Mouse (Mus musculus): ENCODE data around the gene Crocc.
A peak's percentile ranks its signal among the peaks of the same experiment; 100 is the strongest.

The Crocc gene

GRCm38 (mm10) chr4:140986711-140987395 is 73.5 kb downstream of the Crocc start, which contains the start of gene Atp13a2:
Atp13a2 (plus strand) TSS chr4:140986873.
- peak; percentile 90 for DNase-seq (ENCODE audit: low spot score)

GRCm38 (mm10) chr4:140986024-140986710 is 74.2 kb downstream of the Crocc start:
- no peak for DNase-seq (ENCODE audit: low spot score)

GRCm38 (mm10) chr4:140984544-140984943 is 75.8 kb downstream of the Crocc start:
- no peak for DNase-seq (ENCODE audit: low spot score)

- DNase-seq (ENCODE audit: low spot score): peak; percentile 80
Measured at GRCm38 (mm10) chr4:140983442-140983841, 76.9 kb downstream of the Crocc start.

GRCm38 (mm10) chr4:140982808-140983207 is 77.5 kb downstream of the Crocc start:
- no peak for DNase-seq (ENCODE audit: low spot score)

- no peak for DNase-seq (ENCODE audit: low spot score)
Measured at GRCm38 (mm10) chr4:140981605-140982004, 78.7 kb downstream of the Crocc start.

GRCm38 (mm10) chr4:140977886-140978692 is 82.3 kb downstream of the Crocc start:
- DNase-seq (ENCODE audit: low spot score): no peak

- DNase-seq (ENCODE audit: low spot score): no peak
Measured at GRCm38 (mm10) chr4:140977278-140977677, 83.1 kb downstream of the Crocc start.

- DNase-seq (ENCODE audit: low spot score): no peak
Measured at GRCm38 (mm10) chr4:140975356-140975755, 85.0 kb downstream of the Crocc start.

GRCm38 (mm10) chr4:140974408-140974807 is 85.9 kb downstream of the Crocc start:
- no peak for DNase-seq (ENCODE audit: low spot score)

- DNase-seq (ENCODE audit: low spot score): no peak
Measured at GRCm38 (mm10) chr4:140971691-140972090, 88.7 kb downstream of the Crocc start.

- peak; percentile 61 for DNase-seq (ENCODE audit: low spot score)
Measured at GRCm38 (mm10) chr4:140967386-140968159, 92.8 kb downstream of the Crocc start.
